Mouse (Mus musculus): Measurements from ENCODE around the gene 1700029F12Rik.
A peak's percentile ranks its signal among the peaks of the same experiment; 100 is the strongest.

Gene 1700029F12Rik

GRCm38 (mm10) chr13:97030075-97030474, 4.1 kb downstream of the 1700029F12Rik start:
- DNase-seq (ENCODE audit: low read depth, low spot score), result no peak

- no peak for DNase-seq (ENCODE audit: low read depth, low spot score)
Observed at GRCm38 (mm10) chr13:97021906-97022305, 12.3 kb downstream of the 1700029F12Rik start.

GRCm38 (mm10) chr13:97020122-97020521, 14.0 kb downstream of the 1700029F12Rik start:
- DNase-seq (ENCODE audit: low read depth, low spot score), result peak; percentile 69

GRCm38 (mm10) chr13:97017711-97018110, 16.5 kb downstream of the 1700029F12Rik start:
- no peak for DNase-seq (ENCODE audit: low read depth, low spot score)

GRCm38 (mm10) chr13:97014366-97014765, 19.8 kb downstream of the 1700029F12Rik start:
- DNase-seq (ENCODE audit: low read depth, low spot score), result no peak

GRCm38 (mm10) chr13:97008266-97009153, 25.7 kb downstream of the 1700029F12Rik start:
- peak; percentile 58 for DNase-seq (ENCODE audit: low read depth, low spot score)

- DNase-seq (ENCODE audit: low read depth, low spot score), result peak; percentile 39
Observed at GRCm38 (mm10) chr13:97007501-97008265, 26.5 kb downstream of the 1700029F12Rik start.

- no peak for DNase-seq (ENCODE audit: low read depth, low spot score)
Observed at GRCm38 (mm10) chr13:97006784-97007183, 27.4 kb downstream of the 1700029F12Rik start.

- peak; percentile 39 for DNase-seq (ENCODE audit: low read depth, low spot score)
Observed at GRCm38 (mm10) chr13:96997080-96997479, 37.1 kb downstream of the 1700029F12Rik start.

- no peak for DNase-seq (ENCODE audit: low read depth, low spot score)
Observed at GRCm38 (mm10) chr13:96995243-96995642, 38.9 kb downstream of the 1700029F12Rik start.

GRCm38 (mm10) chr13:96993291-96993989, 40.7 kb downstream of the 1700029F12Rik start:
- no peak for DNase-seq (ENCODE audit: low read depth, low spot score)

GRCm38 (mm10) chr13:96990561-96991265, 43.4 kb downstream of the 1700029F12Rik start:
- no peak for DNase-seq (ENCODE audit: low read depth, low spot score)

GRCm38 (mm10) chr13:96990045-96990444, 44.1 kb downstream of the 1700029F12Rik start:
- no peak for DNase-seq (ENCODE audit: low read depth, low spot score)

GRCm38 (mm10) chr13:96989129-96989528, 45.0 kb downstream of the 1700029F12Rik start:
- DNase-seq (ENCODE audit: low read depth, low spot score), result no peak

GRCm38 (mm10) chr13:96985599-96986275, 48.4 kb downstream of the 1700029F12Rik start:
- no peak for DNase-seq (ENCODE audit: low read depth, low spot score)

- no peak for DNase-seq (ENCODE audit: low read depth, low spot score)
Observed at GRCm38 (mm10) chr13:96984688-96985087, 49.5 kb downstream of the 1700029F12Rik start.

- no peak for DNase-seq (ENCODE audit: low read depth, low spot score)
Observed at GRCm38 (mm10) chr13:96983251-96984126, 50.7 kb downstream of the 1700029F12Rik start.

GRCm38 (mm10) chr13:96980561-96980960, 53.6 kb downstream of the 1700029F12Rik start:
- no peak for DNase-seq (ENCODE audit: low read depth, low spot score)

GRCm38 (mm10) chr13:96976986-96977595, 57.1 kb downstream of the 1700029F12Rik start:
- no peak for DNase-seq (ENCODE audit: low read depth, low spot score)
